Mouse (Mus musculus): ENCODE data around the gene Ptprj. TPM values are rescaled to one million over a fixed set of nuclear protein-coding genes. Genes with fewer than 3 reads are reported as not detected.

Gene Ptprj
- polyA plus RNA-seq, 1 experiment from 2014 or later, result 1.7 TPM

- no peaks in the 10 kb centered on the region for H3K27me3 ChIP-seq (ENCODE audit: control insufficient read depth, insufficient read depth, low read length)
- H3K27ac ChIP-seq (ENCODE audit: low read depth, low read length), result no peak overlapping the region
- no peak overlapping the region for H3K4me3 ChIP-seq (ENCODE audit: low read depth, low read length)
- ATAC-seq (replicated peaks; ENCODE audit: insufficient number of reproducible peaks, low FRiP score, low TSS enrichment), result no peak
- H3K4me2 ChIP-seq, result no peak overlapping the region
- H3K4me1 ChIP-seq (ENCODE audit: control insufficient read depth, insufficient read depth, low read length), result 0 out of 2 replicates have a peak, but pooled peaks cover under 1% of the 10 kb centered on the region
- H3K36me3 ChIP-seq (ENCODE audit: control insufficient read depth, insufficient read depth, low read length), result no peaks in the 10 kb centered on the region
- no peak overlapping the region for H3K9ac ChIP-seq (ENCODE audit: low read depth, low read length)
- no peaks in the 10 kb centered on the region for H3K9me3 ChIP-seq (replicated peaks; ENCODE audit: control insufficient read depth, low read length)
- WGBS (ENCODE audit: insufficient replicate concordance), result 84% methylated on average over 5 of the region's 5 CpGs
Measured at GRCm38 (mm10) chr2:90496680-90497074, 83.8 kb downstream of the Ptprj start.

- Histone ChIP-seq H3K9me3 (replicated peaks; ENCODE audit: control insufficient read depth, low read length) (no peaks in the 10 kb centered on the region), H3K27ac (ENCODE audit: low read depth, low read length) (no peak overlapping the region), H3K4me2 (no peak overlapping the region), H3K4me1 (ENCODE audit: control insufficient read depth, insufficient read depth, low read length) (no peaks in the 10 kb centered on the region), H3K9ac (ENCODE audit: low read depth, low read length) (no peak overlapping the region), H3K4me3 (ENCODE audit: low read depth, low read length) (no peak overlapping the region), H3K27me3 (ENCODE audit: control insufficient read depth, insufficient read depth, low read length) (no peaks in the 10 kb centered on the region), H3K36me3 (ENCODE audit: control insufficient read depth, insufficient read depth, low read length) (no peaks in the 10 kb centered on the region)
- no peak for ATAC-seq (replicated peaks; ENCODE audit: insufficient number of reproducible peaks, low FRiP score, low TSS enrichment)
- 82% methylated on average over 4 of the region's 4 CpGs for WGBS (ENCODE audit: insufficient replicate concordance)
Measured at GRCm38 (mm10) chr2:90496012-90496679, 84.3 kb downstream of the Ptprj start.

- Histone ChIP-seq H3K4me3 (ENCODE audit: low read depth, low read length) (no peak overlapping the region), H3K36me3 (ENCODE audit: control insufficient read depth, insufficient read depth, low read length) (no peaks in the 10 kb centered on the region), H3K27me3 (ENCODE audit: control insufficient read depth, insufficient read depth, low read length) (no peaks in the 10 kb centered on the region), H3K9me3 (replicated peaks; ENCODE audit: control insufficient read depth, low read length) (no peaks in the 10 kb centered on the region), H3K4me2 (peak overlapping the region; percentile 16; the same call in 1 of the 2 replicates), H3K4me1 (ENCODE audit: control insufficient read depth, insufficient read depth, low read length) (peaks cover 14% of the 10 kb centered on the region), H3K27ac (ENCODE audit: low read depth, low read length) (no peak overlapping the region), H3K9ac (ENCODE audit: low read depth, low read length) (no peak overlapping the region)
- no peak for ATAC-seq (replicated peaks; ENCODE audit: insufficient number of reproducible peaks, low FRiP score, low TSS enrichment)
- WGBS (ENCODE audit: insufficient replicate concordance), result 50% methylated on average over 13 of the region's 13 CpGs
Measured at GRCm38 (mm10) chr2:90490279-90491046, 90.0 kb downstream of the Ptprj start.

DNA sequence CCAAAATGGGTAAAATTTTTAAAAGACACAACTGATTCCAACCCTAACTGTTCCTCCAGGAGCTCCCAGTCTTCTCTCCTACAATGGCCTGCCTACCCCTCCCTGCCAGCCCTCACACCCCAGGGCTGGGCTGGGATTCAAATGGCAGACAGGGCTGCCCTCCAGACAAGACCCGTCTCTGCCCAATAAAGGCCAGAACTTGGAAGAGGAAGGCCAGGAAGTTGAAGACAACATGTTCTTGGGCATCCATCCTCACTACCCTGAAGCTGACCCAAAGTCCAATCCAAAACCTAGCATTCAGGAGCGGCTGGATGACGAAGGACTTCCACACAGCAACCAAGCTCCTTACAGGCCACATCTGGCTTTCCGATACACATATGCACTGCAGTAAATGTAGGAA is 90.6 kb downstream of the Ptprj start:
- Histone ChIP-seq H3K9ac (ENCODE audit: low read depth, low read length) (no peak overlapping the region), H3K27ac (ENCODE audit: low read depth, low read length) (no peak overlapping the region), H3K4me3 (ENCODE audit: low read depth, low read length) (no peak overlapping the region), H3K4me1 (ENCODE audit: control insufficient read depth, insufficient read depth, low read length) (peaks cover 14% of the 10 kb centered on the region), H3K4me2 (no peak overlapping the region), H3K9me3 (replicated peaks; ENCODE audit: control insufficient read depth, low read length) (no peaks in the 10 kb centered on the region), H3K27me3 (ENCODE audit: control insufficient read depth, insufficient read depth, low read length) (no peaks in the 10 kb centered on the region), H3K36me3 (ENCODE audit: control insufficient read depth, insufficient read depth, low read length) (no peaks in the 10 kb centered on the region)
- no peak for ATAC-seq (replicated peaks; ENCODE audit: insufficient number of reproducible peaks, low FRiP score, low TSS enrichment)
- WGBS (ENCODE audit: insufficient replicate concordance), result 82% methylated on average over 4 of the region's 4 CpGs

DNA sequence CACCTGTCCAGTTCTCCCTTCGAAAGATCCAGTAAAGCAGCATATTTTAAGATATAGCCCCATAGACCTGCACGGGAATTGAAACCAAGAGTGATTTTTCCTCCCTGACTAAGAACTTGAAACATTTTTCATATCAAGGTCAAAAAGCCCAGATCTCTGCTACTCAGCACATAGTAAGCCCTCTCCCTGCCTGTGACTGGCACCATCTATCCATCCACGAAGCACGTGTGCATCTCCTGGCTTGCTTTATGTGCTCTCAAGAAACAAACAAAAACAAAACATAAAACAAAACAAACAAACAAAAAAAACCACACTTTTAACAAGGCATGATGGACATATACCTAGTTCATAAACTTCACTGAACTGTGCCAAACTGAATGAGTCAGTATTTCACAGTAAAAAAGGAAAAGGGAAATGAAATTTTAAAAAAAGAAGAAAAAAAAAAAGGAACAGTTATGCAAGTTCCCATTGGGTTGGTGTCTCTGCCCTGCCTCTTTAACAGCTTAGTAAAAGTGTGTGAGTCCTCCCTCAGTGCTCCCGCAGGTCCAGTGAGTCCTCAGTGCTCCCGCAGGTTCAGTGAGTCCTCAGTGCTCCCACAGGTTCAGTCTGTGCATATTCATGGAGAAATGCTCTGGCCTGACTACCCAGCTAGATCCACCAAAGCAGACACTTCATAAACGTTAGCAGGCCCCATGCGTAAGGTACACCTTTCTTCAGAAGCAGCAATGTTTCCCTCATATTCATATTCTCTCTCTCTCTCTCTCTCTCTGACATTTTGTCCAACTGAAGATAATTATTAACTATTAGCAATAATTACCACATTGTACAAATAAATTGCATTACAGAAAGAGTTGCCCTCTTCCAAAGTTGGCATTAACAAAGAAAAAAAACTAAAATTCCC is 91.5 kb downstream of the Ptprj start:
- no peaks in the 10 kb centered on the region for H3K27me3 ChIP-seq (ENCODE audit: control insufficient read depth, insufficient read depth, low read length)
- no peak overlapping the region for H3K4me3 ChIP-seq (ENCODE audit: low read depth, low read length)
- 86% methylated on average over 8 of the region's 8 CpGs for WGBS (ENCODE audit: insufficient replicate concordance)
- no peak for ATAC-seq (replicated peaks; ENCODE audit: insufficient number of reproducible peaks, low FRiP score, low TSS enrichment)
- H3K9me3 ChIP-seq (replicated peaks; ENCODE audit: control insufficient read depth, low read length), result no peaks in the 10 kb centered on the region
- H3K36me3 ChIP-seq (ENCODE audit: control insufficient read depth, insufficient read depth, low read length), result no peaks in the 10 kb centered on the region
- no peak overlapping the region for H3K27ac ChIP-seq (ENCODE audit: low read depth, low read length)
- no peak overlapping the region for H3K9ac ChIP-seq (ENCODE audit: low read depth, low read length)
- H3K4me1 ChIP-seq (ENCODE audit: control insufficient read depth, insufficient read depth, low read length), result peaks cover 14% of the 10 kb centered on the region
- no peak overlapping the region for H3K4me2 ChIP-seq

GRCm38 (mm10) chr2:90487471-90488238 is 92.8 kb downstream of the Ptprj start:
- Histone ChIP-seq H3K27me3 (ENCODE audit: control insufficient read depth, insufficient read depth, low read length) (no peaks in the 10 kb centered on the region), H3K4me2 (no peak overlapping the region), H3K9ac (ENCODE audit: low read depth, low read length) (no peak overlapping the region), H3K27ac (ENCODE audit: low read depth, low read length) (no peak overlapping the region), H3K4me3 (ENCODE audit: low read depth, low read length) (no peak overlapping the region), H3K9me3 (replicated peaks; ENCODE audit: control insufficient read depth, low read length) (no peaks in the 10 kb centered on the region), H3K36me3 (ENCODE audit: control insufficient read depth, insufficient read depth, low read length) (no peaks in the 10 kb centered on the region), H3K4me1 (ENCODE audit: control insufficient read depth, insufficient read depth, low read length) (peaks cover 14% of the 10 kb centered on the region)
- WGBS (ENCODE audit: insufficient replicate concordance), result 91% methylated on average over 11 of the region's 11 CpGs
- ATAC-seq (replicated peaks; ENCODE audit: insufficient number of reproducible peaks, low FRiP score, low TSS enrichment), result no peak

GRCm38 (mm10) chr2:90486226-90486755 is 94.2 kb downstream of the Ptprj start:
- WGBS (ENCODE audit: insufficient replicate concordance), result 45% methylated on average over 3 of the region's 3 CpGs
- Histone ChIP-seq H3K9me3 (replicated peaks; ENCODE audit: control insufficient read depth, low read length) (no peaks in the 10 kb centered on the region), H3K4me2 (no peak overlapping the region), H3K27ac (ENCODE audit: low read depth, low read length) (no peak overlapping the region), H3K4me3 (ENCODE audit: low read depth, low read length) (no peak overlapping the region), H3K9ac (ENCODE audit: low read depth, low read length) (no peak overlapping the region), H3K4me1 (ENCODE audit: control insufficient read depth, insufficient read depth, low read length) (peaks cover 14% of the 10 kb centered on the region), H3K27me3 (ENCODE audit: control insufficient read depth, insufficient read depth, low read length) (no peaks in the 10 kb centered on the region), H3K36me3 (ENCODE audit: control insufficient read depth, insufficient read depth, low read length) (no peaks in the 10 kb centered on the region)
- ATAC-seq (replicated peaks; ENCODE audit: insufficient number of reproducible peaks, low FRiP score, low TSS enrichment), result no peak

DNA sequence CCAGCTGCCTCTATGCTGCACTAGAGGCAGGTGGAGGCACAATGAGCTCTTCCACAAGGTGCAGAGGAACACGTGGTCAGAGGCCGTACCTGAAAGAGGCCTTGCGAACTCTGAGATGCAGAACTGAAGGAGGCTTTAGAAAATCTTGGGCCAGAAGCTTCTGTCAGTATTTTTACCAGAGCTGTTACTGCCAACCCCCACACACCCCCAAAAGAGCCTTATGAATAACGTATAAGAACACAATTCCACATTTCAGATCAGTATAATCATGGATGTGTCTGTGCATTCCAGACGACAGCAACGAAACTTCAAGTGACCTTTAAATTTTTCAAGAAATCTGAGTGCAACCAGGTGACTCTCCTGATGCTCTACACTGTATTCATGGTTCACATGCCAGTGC is 98.9 kb downstream of the Ptprj start:
- Histone ChIP-seq H3K9ac (ENCODE audit: low read depth, low read length) (no peak overlapping the region), H3K4me1 (ENCODE audit: control insufficient read depth, insufficient read depth, low read length) (peaks cover 20% of the 10 kb centered on the region), H3K27me3 (ENCODE audit: control insufficient read depth, insufficient read depth, low read length) (no peaks in the 10 kb centered on the region), H3K27ac (ENCODE audit: low read depth, low read length) (no peak overlapping the region), H3K4me2 (no peak overlapping the region), H3K9me3 (replicated peaks; ENCODE audit: control insufficient read depth, low read length) (no peaks in the 10 kb centered on the region), H3K36me3 (ENCODE audit: control insufficient read depth, insufficient read depth, low read length) (no peaks in the 10 kb centered on the region), H3K4me3 (ENCODE audit: low read depth, low read length) (no peak overlapping the region)
- 82% methylated on average over 6 of the region's 6 CpGs for WGBS (ENCODE audit: insufficient replicate concordance)
- ATAC-seq (replicated peaks; ENCODE audit: insufficient number of reproducible peaks, low FRiP score, low TSS enrichment), result no peak
